ENCODE assay signal across 24 mouse cellular contexts in genomic region chr4:58293099-58293498, GRCm38 (mm10). TPM values are rescaled to one million over a fixed set of nuclear protein-coding genes. Genes with fewer than 3 reads are reported as not detected.
DNase-seq lines count a peak whose midpoint lies in the region; TF ChIP-seq lines count a peak whose summit lies in the region.
"Had no signal": no experiment of that assay in that cellular context is flagged by ENCODE, and none has a peak within 500 bp of the region (broad histone marks: within the 10 kb centered on the region; RNA-seq: fewer than 3 reads in every experiment).

No protein-coding gene starts in this region.

- H3K79me2 ChIP-seq in CH12.LX (replicated peaks; ENCODE audit: control insufficient read depth, extremely low read depth, insufficient read depth, poor library complexity, severe bottlenecking), result no peaks in the 10 kb centered on the region
- H3K79me2 ChIP-seq in MEL (ENCODE audit: control insufficient read depth, insufficient read depth, low read length, poor library complexity), result no peaks in the 10 kb centered on the region

- H3K4me2 ChIP-seq in CH12.LX (ENCODE audit: insufficient read depth, low read depth, poor library complexity, severe bottlenecking), result 0 out of 2 replicates have a peak overlapping the region, but pooled peaks have one; percentile 22

- TF ChIP-seq EP300 in CH12.LX (IDR thresholded peaks at IDR 0.05; ENCODE audit: low read length) (no peak), MEL (IDR thresholded peaks at IDR 0.05; ENCODE audit: low read depth in 1 of 2, low read length in 2 of 2) (no peak)

- DNase-seq in testis, postnatal 10 days (ENCODE audit: low spot score), result no peak
- DNase-seq in CH12.LX (ENCODE audit: extremely low read depth), result no peak
- no peak for DNase-seq in ES-E14 (ENCODE audit: low read depth, low spot score)
- DNase-seq in MEL (ENCODE audit: low read depth, low spot score), result no peak
- DNase-seq in left cerebral cortex, adult 9 months (ENCODE audit: low spot score in 2 of 2), result no peak
- no peak for DNase-seq in thymus, postnatal 0 days (ENCODE audit: low spot score)
- DNase-seq in thymus, adult 2 months, result no peak
- DNase-seq: adrenal gland, adult 2 months; adrenal gland, adult 8-10 months; adrenal gland, postnatal 10 days; adrenal gland, postnatal 14 days; adrenal gland, postnatal 25 days; adrenal gland, postnatal 36 days; B cell, adult 2 months; cerebellum, adult 11 months; cerebellum, adult 11-12 months; cerebellum, adult 18-20 months; cerebellum, adult 2 months; cerebellum, adult 8-10 months had no signal

- H3K4me3 ChIP-seq in testis, adult 2 months (ENCODE audit: control insufficient read depth, low read depth, low read length), result no peak overlapping the region
- no peak overlapping the region for H3K4me3 ChIP-seq in CH12.LX (replicated peaks in 1 of 3; ENCODE audit: low read depth in 2 of 3, low read length in 2 of 3, poor library complexity in 1 of 3)
- no peak overlapping the region for H3K4me3 ChIP-seq in ES-E14 (ENCODE audit: insufficient read depth in 1 of 2, low read depth in 1 of 2, low read length in 2 of 2, poor library complexity in 1 of 2, severe bottlenecking in 1 of 2)
- H3K4me3 ChIP-seq in MEL (ENCODE audit: control insufficient read depth in 1 of 2, insufficient read depth in 1 of 2, low read depth in 2 of 2, low read length in 2 of 2), result no peak overlapping the region
- no peak overlapping the region for H3K4me3 ChIP-seq in thymus, adult 2 months (ENCODE audit: control insufficient read depth, insufficient read depth, low read length)

- no peak overlapping the region for H3K9ac ChIP-seq in CH12.LX (ENCODE audit: insufficient read depth, low read depth)
- no peak overlapping the region for H3K9ac ChIP-seq in ES-E14 (ENCODE audit: insufficient read depth, low read depth, low read length, poor library complexity, severe bottlenecking)
- H3K9ac ChIP-seq in MEL (ENCODE audit: control insufficient read depth, low read depth, low read length, poor library complexity, severe bottlenecking), result no peak overlapping the region

- in situ Hi-C loops in CH12.LX (cut with MboI; ENCODE audit: low pct_ligation_motif_present, low pct_unique_long_range_greater_than_20kb, low sequenced_read_pairs) (loop anchor here (25.0 kb wide), 1 partner anchor 444 kb away; no protein-coding TSS in a partner anchor), ES-E14 (cut with MboI; ENCODE audit: low sequenced_read_pairs in 2 of 2, unreplicated experiment in 2 of 2) (no loop called here)

- no peak for TF ChIP-seq POLR2A in testis, adult 2 months (IDR thresholded peaks at IDR 0.05; ENCODE audit: control insufficient read depth, low read depth, low read length)
- TF ChIP-seq POLR2A in CH12.LX (IDR thresholded peaks at IDR 0.05; ENCODE audit: low read depth, low read length) (no peak), MEL (IDR thresholded peaks at IDR 0.05; ENCODE audit: control insufficient read depth in 1 of 2, insufficient read depth in 1 of 2, low read depth in 1 of 2, low read length in 2 of 2, poor library complexity in 1 of 2) (no peak)
- no peak for TF ChIP-seq POLR2A in thymus, adult 2 months (IDR thresholded peaks at IDR 0.05; ENCODE audit: control insufficient read depth, extremely low read depth, insufficient read depth, low read length, poor library complexity)

- no peaks in the 10 kb centered on the region for H3K4me1 ChIP-seq in testis, adult 2 months (ENCODE audit: control insufficient read depth, insufficient read depth, low read length)
- H3K4me1 ChIP-seq in CH12.LX (ENCODE audit: control insufficient read depth in 1 of 2, insufficient read depth in 2 of 2) (peaks cover 3 to 5% of the 10 kb centered on the region in 2 experiments; a peak in 3 of 4 replicates), ES-E14 (ENCODE audit: control insufficient read depth in 2 of 2, insufficient read depth in 2 of 2, low read length in 2 of 2, poor library complexity in 1 of 2) (no peaks in the 10 kb centered on the region), MEL (ENCODE audit: control insufficient read depth in 1 of 2, insufficient read depth in 2 of 2, low read length in 2 of 2) (no peaks in the 10 kb centered on the region)
- no peaks in the 10 kb centered on the region for H3K4me1 ChIP-seq in thymus, adult 2 months (replicated peaks; ENCODE audit: control insufficient read depth, insufficient read depth, low read length)

- dilution Hi-C loops in CH12.LX (cut with MboI; ENCODE audit: extremely low pct_ligation_motif_present, extremely low pct_unique_long_range_greater_than_20kb, low sequenced_read_pairs), result no loop called here

- no peak for TF ChIP-seq CTCF in testis, adult 2 months (IDR thresholded peaks at IDR 0.05; ENCODE audit: control insufficient read depth, insufficient read depth, insufficient replicate concordance, low read depth, low read length)
- no peak for TF ChIP-seq CTCF in CH12.LX (conservative IDR thresholded peaks at IDR 0.05 in 1 of 2, IDR thresholded peaks at IDR 0.05 in 1 of 2; ENCODE audit: low read depth in 2 of 2, low read length in 2 of 2)
- TF ChIP-seq CTCF in MEL (IDR thresholded peaks at IDR 0.05 in 2 of 3, conservative IDR thresholded peaks at IDR 0.05 in 1 of 3; ENCODE audit: control insufficient read depth in 1 of 3, insufficient read depth in 1 of 3, low read depth in 2 of 3, low read length in 3 of 3, poor library complexity in 1 of 3, severe bottlenecking in 1 of 3), result no peak
- TF ChIP-seq CTCF in thymus, adult 2 months (IDR thresholded peaks at IDR 0.05; ENCODE audit: borderline replicate concordance, control insufficient read depth, extremely low read depth, insufficient read depth, low read length, poor library complexity), result no peak

- H3K9me3 ChIP-seq in CH12.LX (replicated peaks; ENCODE audit: low read length) (no peaks in the 10 kb centered on the region), ES-E14 (ENCODE audit: control insufficient read depth, insufficient read depth, low read depth, low read length) (no peaks in the 10 kb centered on the region), MEL (replicated peaks; ENCODE audit: insufficient read depth, low read length) (no peaks in the 10 kb centered on the region)

- WGBS in thymus, adult 2 months, result 86% methylated on average over 3 of the region's 3 CpGs

- no peaks in the 10 kb centered on the region for H3K27me3 ChIP-seq in testis, adult 2 months (ENCODE audit: control insufficient read depth, insufficient read depth, low read length)
- H3K27me3 ChIP-seq in CH12.LX (replicated peaks) (no peaks in the 10 kb centered on the region), MEL (ENCODE audit: control insufficient read depth in 1 of 2, insufficient read depth in 2 of 2, low read length in 2 of 2) (no peaks in the 10 kb centered on the region)
- no peaks in the 10 kb centered on the region for H3K27me3 ChIP-seq in thymus, adult 2 months (ENCODE audit: control insufficient read depth, insufficient read depth, low read length)
- H3K27me3 ChIP-seq: Patski had no signal

- peak overlapping the region; percentile 55 for H3K27ac ChIP-seq in testis, adult 2 months (ENCODE audit: control insufficient read depth, insufficient read depth, low read depth, low read length)
- no peak overlapping the region for H3K27ac ChIP-seq in CH12.LX (ENCODE audit: insufficient read depth, low read depth)
- no peak overlapping the region for H3K27ac ChIP-seq in ES-E14 (ENCODE audit: insufficient read depth, low read depth, low read length, poor library complexity, severe bottlenecking)
- H3K27ac ChIP-seq in MEL (ENCODE audit: control insufficient read depth, low read depth, low read length), result no peak overlapping the region
- H3K27ac ChIP-seq in thymus, adult 2 months (ENCODE audit: control insufficient read depth, insufficient read depth, low read length), result no peak overlapping the region

- TF ChIP-seq RAD21 in CH12.LX (IDR thresholded peaks at IDR 0.05; ENCODE audit: low read depth, low read length) (no peak), MEL (IDR thresholded peaks at IDR 0.05; ENCODE audit: low read depth, low read length) (no peak)

- H3K36me3 ChIP-seq in testis, adult 2 months (ENCODE audit: control insufficient read depth, insufficient read depth, low read length), result no peaks in the 10 kb centered on the region
- H3K36me3 ChIP-seq in CH12.LX (replicated peaks in 1 of 2; ENCODE audit: control insufficient read depth in 1 of 2, insufficient read depth in 1 of 2, low read length in 1 of 2), result no peaks in the 10 kb centered on the region
- no peaks in the 10 kb centered on the region for H3K36me3 ChIP-seq in ES-E14 (ENCODE audit: control insufficient read depth, insufficient read depth, low read length, poor library complexity, severe bottlenecking)
- no peaks in the 10 kb centered on the region for H3K36me3 ChIP-seq in MEL (ENCODE audit: control insufficient read depth in 1 of 2, insufficient read depth in 2 of 2, low read length in 2 of 2)
- H3K36me3 ChIP-seq in thymus, adult 2 months (ENCODE audit: control insufficient read depth, insufficient read depth, low read length), result no peaks in the 10 kb centered on the region
- H3K36me3 ChIP-seq: G1E had no signal

TF ChIP-seq in CH12.LX, 34 proteins besides CTCF, POLR2A, EP300 and RAD21:
- TF ChIP-seq MAFK (IDR thresholded peaks at IDR 0.05; ENCODE audit: insufficient replicate concordance, low read length) (peak; percentile 94), KAT2A (IDR thresholded peaks at IDR 0.05; ENCODE audit: insufficient replicate concordance, low read length) (no peak)

TF ChIP-seq in ES-E14, 5 proteins besides CTCF, POLR2A, EP300 and RAD21:
- TF ChIP-seq MAFK (IDR thresholded peaks at IDR 0.05; ENCODE audit: insufficient read depth, low read depth, low read length) (peak; percentile 92), CHD2 (IDR thresholded peaks at IDR 0.05; ENCODE audit: low read depth, low read length) (no peak)

TF ChIP-seq in MEL, 35 proteins besides CTCF, POLR2A, EP300 and RAD21:
- TF ChIP-seq MYB (IDR thresholded peaks at IDR 0.05; ENCODE audit: low read depth, low read length), result no peak
- TF ChIP-seq MAFK (IDR thresholded peaks at IDR 0.05; ENCODE audit: borderline replicate concordance, low read depth, low read length), result peak; percentile 44; the same call in 1 of the 2 replicates

RNA-seq across cellular contexts. Expression of gene Musk, which starts 7.3 kb away (rescaled TPM):
- polyA plus RNA-seq in testis, adult 2 months (2012; rRNA removed), result 0.25 and 0.28 TPM in 2 replicates
- not detected in 2 replicates for total RNA-seq in CH12.LX (2012; rRNA removed)
- total RNA-seq in CH12.LX (2014; rRNA removed), result not detected in 2 replicates
- not detected in 2 replicates for polyA plus RNA-seq in CH12.LX (2012; ENCODE audit: insufficient read length, low read depth)
- total RNA-seq in ES-E14 (2012; rRNA removed), result not detected in 2 replicates
- total RNA-seq in MEL (2012; rRNA removed), result not detected in 2 replicates
- not detected for polyA plus RNA-seq in MEL (2012; ENCODE audit: insufficient read depth in 1 of 2, insufficient read length in 2 of 2, low read depth in 1 of 2, low replicate concordance in 2 of 2, missing spikeins in 1 of 2)
- polyA plus RNA-seq in thymus, postnatal 0 days (2015; fragmentation: Nextera tagmentation; extraction: Ambion mirVana), result 0.18 and 0.42 TPM in 2 replicates
- 0.39 and 0.45 TPM in 2 replicates for polyA plus RNA-seq in thymus, adult 2 months (2012; rRNA removed)
- total RNA-seq: G1E had no signal
- polyA plus RNA-seq: activated CD4-positive, CD25-positive, alpha-beta regulatory T cell, adult 4 months; CD4-positive, CD25-positive, alpha-beta regulatory T cell, adult 4 months; G1E; Patski had no signal
